Mouse (Mus musculus): ENCODE data around the gene Ncoa3.

The Ncoa3 gene

DNA sequence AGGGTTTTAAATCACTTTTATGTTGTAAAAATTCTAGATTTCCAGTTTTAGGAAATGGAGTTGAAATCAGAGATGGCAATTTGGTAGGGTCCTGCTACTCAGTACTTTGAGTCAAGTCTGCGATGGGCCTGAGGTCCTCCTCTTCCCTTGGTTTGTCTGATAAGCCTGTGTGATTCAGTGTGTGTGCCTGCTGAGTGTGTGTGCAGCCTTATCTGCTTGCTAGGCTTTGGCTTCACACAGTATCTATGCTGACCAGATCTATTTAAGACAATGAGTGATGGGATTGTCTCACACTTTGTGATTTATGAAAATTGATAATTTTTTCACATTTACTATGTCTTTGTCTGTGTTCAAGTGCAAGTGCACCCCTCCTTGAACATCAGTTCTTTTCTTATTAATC lies 50.1 kb downstream of the Ncoa3 start:
- no peak for DNase-seq

GRCm38 (mm10) chr2:166045006-166045405 lies 52.6 kb downstream of the Ncoa3 start:
- DNase-seq = no peak

DNA sequence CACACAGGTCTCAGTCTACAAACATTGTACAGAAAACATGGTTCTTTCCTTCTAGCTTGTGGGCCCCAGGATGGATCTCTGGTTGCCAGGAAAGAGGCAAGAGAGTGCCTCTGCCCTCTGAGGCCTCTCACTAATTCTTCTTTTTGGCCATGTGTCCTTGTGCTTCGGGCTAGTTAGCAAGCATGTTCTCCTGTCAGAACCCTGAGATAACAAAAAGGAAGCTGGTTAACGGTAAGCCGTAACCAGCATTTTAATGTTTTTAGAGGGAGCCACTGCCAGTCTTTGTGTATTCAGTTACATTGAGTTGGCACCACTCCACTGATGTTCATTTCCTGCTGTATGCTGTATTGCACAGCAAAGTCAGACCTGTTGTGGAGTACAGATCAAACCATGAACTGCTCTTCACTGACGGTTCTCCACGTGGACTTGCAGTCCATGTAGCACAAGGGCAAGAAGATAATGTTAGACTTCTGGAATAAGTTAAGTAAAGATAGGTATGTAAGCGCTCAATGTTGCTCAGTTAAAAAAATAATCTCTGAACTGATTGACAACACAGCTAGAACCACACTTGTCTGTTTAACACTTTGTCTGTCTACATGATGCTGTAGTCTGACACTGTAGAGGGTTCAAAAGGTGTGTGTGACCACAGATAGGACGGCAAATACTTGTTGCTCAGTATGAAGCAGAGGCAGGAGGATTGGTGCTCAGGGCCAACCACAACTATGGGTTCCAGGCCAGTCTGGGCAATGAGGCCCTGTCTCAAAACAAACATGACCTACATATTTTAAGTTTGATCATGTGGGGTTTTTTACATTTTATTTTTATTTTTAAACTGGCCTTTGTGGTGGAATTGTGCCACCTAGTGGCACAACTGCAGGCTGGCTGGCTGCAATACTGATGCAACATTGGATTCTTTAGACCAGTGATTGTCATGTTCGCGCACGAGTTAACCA lies 53.4 kb downstream of the Ncoa3 start:
- DNase-seq = peak; percentile 42

- no peak for DNase-seq
Measured at GRCm38 (mm10) chr2:166047931-166048330, 55.5 kb downstream of the Ncoa3 start.

- DNase-seq = no peak
Measured at GRCm38 (mm10) chr2:166048852-166049251, 56.4 kb downstream of the Ncoa3 start.

GRCm38 (mm10) chr2:166051421-166051820 lies 59.0 kb downstream of the Ncoa3 start:
- DNase-seq = no peak

DNA sequence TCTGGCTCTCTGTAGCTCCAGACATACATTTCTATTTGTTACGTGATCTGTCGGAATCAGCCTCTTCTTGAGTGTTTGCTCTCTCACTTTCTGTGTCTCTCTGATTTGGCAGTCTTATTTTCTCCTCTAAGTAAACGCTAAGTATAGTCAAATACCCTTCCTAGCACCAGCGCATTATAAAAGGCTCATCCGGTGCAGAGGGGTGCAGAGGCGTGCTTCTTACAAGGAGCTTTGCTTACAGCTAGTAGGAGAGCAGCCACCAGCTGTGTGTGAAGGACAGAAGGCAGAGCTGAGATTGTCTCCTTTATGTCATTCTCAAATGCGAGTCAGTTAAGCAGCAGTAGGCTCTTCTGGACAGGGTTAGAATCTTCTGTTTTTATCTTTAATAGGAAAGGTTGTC lies 59.5 kb downstream of the Ncoa3 start:
- DNase-seq = no peak

DNA sequence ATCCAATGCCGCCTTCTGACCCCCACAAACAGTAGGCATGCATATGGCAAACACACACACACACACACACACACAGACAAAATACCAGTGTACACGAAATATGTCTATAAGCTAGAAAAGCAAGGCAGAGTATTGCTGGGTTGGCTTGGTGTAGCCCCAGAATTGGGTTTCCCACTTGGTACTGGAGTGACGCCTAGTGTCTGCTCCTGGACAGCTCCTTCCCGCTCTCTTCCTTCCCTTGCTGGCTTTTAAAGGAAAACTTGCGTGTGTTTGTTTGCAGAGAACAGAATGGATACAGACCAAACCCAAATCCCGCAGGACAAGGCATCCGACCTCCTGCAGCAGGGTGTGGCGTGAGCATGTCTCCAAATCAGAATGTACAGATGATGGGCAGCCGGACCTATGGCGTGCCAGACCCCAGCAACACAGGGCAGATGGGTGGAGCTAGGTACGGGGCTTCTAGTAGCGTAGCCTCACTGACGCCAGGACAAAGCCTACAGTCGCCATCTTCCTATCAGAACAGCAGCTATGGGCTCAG lies 61.6 kb downstream of the Ncoa3 start:
- no peak for DNase-seq

DNA sequence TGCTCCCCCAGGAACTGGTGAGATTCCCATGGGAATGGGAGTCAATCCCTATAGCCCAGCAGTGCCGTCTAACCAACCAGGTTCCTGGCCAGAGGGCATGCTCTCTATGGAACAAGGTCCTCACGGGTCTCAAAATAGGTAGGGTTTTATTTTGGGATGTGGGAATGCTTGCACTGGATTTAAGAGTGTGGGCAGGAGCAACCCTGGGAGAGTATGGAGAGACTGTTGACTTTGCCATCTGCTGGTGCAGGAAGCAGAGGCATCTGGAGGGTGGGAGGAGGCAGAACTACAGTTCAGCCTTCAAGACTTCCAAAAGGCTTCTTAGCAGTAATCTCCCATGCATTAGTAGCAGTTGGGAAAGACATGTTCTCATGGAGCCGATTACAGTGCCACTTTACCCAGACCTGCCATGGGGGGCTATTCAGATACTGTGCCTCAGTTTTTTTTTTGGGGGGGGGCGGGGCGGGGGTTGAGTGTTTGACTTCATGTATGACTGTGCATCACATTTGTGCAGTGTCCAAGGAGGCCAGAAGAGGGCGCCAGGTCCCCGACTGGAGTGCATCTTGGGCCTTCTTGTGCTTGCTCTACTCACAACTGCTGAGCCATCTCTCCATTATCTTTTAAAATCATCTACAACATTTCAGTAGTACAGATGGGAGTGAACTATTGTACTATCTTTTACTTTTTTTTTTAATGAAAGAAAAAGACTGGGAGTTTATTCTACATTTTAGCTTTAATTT lies 67.4 kb downstream of the Ncoa3 start:
- DNase-seq = peak; percentile 43

GRCm38 (mm10) chr2:166062008-166062407 lies 69.6 kb downstream of the Ncoa3 start:
- DNase-seq = no peak

- DNase-seq = no peak
Measured at GRCm38 (mm10) chr2:166062431-166062830, 70.0 kb downstream of the Ncoa3 start.

DNA sequence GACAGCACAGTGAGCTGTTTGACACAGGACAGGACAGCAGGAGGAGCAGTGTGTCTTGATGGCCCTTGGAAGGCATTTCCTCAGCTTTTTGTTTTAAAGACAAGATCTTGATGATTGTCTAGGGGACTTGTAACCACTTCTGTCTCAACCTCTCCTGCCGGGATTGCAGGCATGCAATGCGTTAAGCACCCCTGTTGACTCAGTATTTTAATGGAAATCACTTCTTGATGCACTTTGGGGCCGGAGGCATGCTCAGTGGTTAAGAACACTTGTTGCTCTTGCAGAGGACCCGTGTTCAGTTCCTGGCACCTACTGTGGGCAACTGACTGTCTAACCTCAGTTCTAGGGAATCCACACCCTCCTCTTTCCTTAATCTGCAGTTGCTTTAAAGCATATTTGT lies 74.0 kb downstream of the Ncoa3 start:
- DNase-seq = no peak

GRCm38 (mm10) chr2:166068261-166068660 lies 75.8 kb downstream of the Ncoa3 start:
- no peak for DNase-seq

GRCm38 (mm10) chr2:166069164-166069563 lies 76.7 kb downstream of the Ncoa3 start:
- no peak for DNase-seq

DNA sequence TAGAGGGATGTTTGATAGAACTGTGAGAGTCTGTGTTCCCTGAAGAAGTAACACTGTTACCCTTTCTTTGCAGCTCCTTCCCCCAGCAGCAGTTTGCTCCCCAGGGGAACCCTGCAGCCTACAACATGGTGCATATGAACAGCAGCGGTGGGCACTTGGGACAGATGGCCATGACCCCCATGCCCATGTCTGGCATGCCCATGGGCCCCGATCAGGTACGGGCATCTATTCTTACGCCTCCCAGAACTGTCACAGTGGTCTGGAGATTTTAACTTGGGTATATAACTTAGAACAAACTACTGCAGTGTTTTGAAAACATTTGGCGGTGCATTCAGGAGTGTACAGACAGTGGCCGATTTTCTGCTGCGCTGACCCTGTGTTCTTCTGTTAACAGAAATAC lies 77.3 kb downstream of the Ncoa3 start:
- DNase-seq = no peak

DNA sequence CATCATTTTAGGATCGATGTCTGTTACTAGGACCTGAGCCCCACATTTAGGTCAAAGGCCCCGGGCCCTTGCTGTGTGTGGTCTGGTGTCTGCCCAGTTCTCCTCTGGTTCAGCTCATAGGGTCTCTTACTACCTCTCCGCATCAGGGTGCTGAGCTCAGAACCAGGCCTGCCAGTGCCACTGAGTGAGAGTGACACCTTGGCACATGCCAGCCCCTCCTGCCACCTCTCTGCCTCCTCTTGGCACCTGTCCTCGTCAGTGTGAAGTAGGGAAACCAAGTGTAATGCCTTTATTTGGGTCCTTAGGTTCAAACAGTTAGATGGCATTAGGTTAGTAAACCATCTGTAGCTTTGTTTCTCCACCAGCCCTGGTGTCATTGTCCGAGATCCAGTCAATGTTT lies 79.0 kb downstream of the Ncoa3 start:
- DNase-seq = no peak

DNA sequence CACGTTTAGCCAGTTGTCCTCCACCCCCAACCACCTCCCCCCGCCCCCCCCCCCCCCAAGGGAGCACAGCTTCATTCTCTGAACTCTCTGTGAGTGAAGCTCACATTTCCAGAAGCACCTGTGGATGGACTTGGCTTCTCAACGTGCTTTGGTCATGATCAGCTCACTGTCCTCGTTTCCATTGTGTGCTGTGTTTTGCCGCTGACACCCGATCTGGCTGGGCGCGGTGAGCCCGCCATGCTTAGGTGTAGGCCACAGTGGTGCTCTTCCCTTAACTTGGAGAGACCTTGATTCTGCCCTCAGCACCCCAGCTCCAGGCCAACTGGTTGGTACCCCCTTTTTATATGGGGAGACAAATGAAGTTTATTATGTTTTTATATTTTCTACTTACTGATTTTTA lies 79.5 kb downstream of the Ncoa3 start:
- no peak for DNase-seq

GRCm38 (mm10) chr2:166073082-166073481 lies 80.6 kb downstream of the Ncoa3 start:
- DNase-seq = no peak

DNA sequence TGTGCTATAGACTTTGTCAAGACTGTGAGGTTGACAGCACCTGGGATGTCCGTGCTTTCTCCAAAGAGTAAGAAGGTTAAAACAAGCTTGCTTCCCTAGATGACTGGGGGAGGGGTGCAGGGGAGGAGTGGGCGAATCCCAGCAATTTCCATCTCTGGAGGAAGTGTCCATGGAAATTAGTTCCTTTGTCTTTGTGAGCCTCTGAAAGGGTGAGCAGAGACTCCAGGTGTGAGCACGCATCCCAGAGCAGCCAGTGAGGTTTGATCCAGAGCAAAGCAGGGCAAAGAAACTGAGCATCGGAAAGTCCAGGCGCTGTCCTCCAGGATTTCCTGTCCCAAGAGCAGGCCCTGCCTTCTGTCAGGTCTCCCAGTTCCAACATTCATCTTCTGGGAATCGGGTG lies 81.9 kb downstream of the Ncoa3 start:
- DNase-seq = no peak

- no peak for DNase-seq
Measured at GRCm38 (mm10) chr2:166077371-166077770, 84.9 kb downstream of the Ncoa3 start.

- DNase-seq = no peak
Measured at GRCm38 (mm10) chr2:166079231-166079630, 86.8 kb downstream of the Ncoa3 start.

- peak; percentile 51 for DNase-seq
Measured at GRCm38 (mm10) chr2:166079961-166080885, 87.8 kb downstream of the Ncoa3 start.
